Mouse (Mus musculus) G1E (cell line): ENCODE measurements around the gene Inca1. TPM values are rescaled to one million over a fixed set of nuclear protein-coding genes. Genes with fewer than 3 reads are reported as not detected.

Experiments
- ATAC-seq: 2 replicates; pipeline ENCODE4 v1.8.0; 2016; ENCODE audit warnings: mild to moderate bottlenecking; ENCODE audit not compliant: insufficient number of reproducible peaks, poor library complexity, low FRiP score, severe bottlenecking; ENCODE audit errors: extremely low read depth
- DNase-seq: peaks from one replicate; pipeline ENCODE4 v3.0.0; 2012; ENCODE audit warnings: low spot score
- H3K27me3 ChIP-seq: 2 replicates; pipeline ENCODE4 v1.6.1; 2012; ENCODE audit warnings: mild to moderate bottlenecking, low read length, inconsistent platforms; ENCODE audit not compliant: insufficient read depth
- H3K36me3 ChIP-seq: replicated peaks from 2 replicates; pipeline ENCODE3; 2012; ENCODE audit warnings: mild to moderate bottlenecking, inconsistent platforms
- H3K4me1 ChIP-seq: 2 replicates; pipeline ENCODE4 v1.6.1; 2012; ENCODE audit warnings: low read depth, low read length, inconsistent platforms, mixed read lengths; ENCODE audit not compliant: insufficient read depth
- H3K4me3 ChIP-seq: 2 replicates; pipeline ENCODE4 v1.5.1; 2012; ENCODE audit warnings: low read depth, mild to moderate bottlenecking, inconsistent platforms, low read length, moderate library complexity, mixed read lengths
- H3K9me3 ChIP-seq: replicated peaks from 2 replicates; pipeline ENCODE4 v1.6.1; 2012; ENCODE audit warnings: inconsistent platforms
- CTCF ChIP-seq: IDR thresholded peaks from 2 replicates; pipeline ENCODE4 v1.5.1; 2012; ENCODE audit warnings: low read depth, low read length, inconsistent platforms, mixed read lengths
- GATA1 ChIP-seq: IDR thresholded peaks from 2 replicates; pipeline ENCODE4 v1.6.1; 2012; ENCODE audit warnings: borderline replicate concordance, low read length, inconsistent platforms, mixed read lengths
- GATA2 ChIP-seq: IDR thresholded peaks from 2 replicates; pipeline ENCODE4 v1.6.1; 2012; ENCODE audit warnings: low read depth, low read length, inconsistent platforms, borderline replicate concordance
- POLR2AphosphoS5 ChIP-seq: IDR thresholded peaks from 2 replicates; pipeline ENCODE4 v1.6.1; 2012; ENCODE audit warnings: low read depth, low read length, inconsistent platforms; ENCODE audit not compliant: insufficient replicate concordance
- TAL1 ChIP-seq: conservative IDR thresholded peaks from 2 replicates; pipeline ENCODE4 v1.6.1; 2012; ENCODE audit warnings: low read depth, low read length, inconsistent platforms, mixed read lengths
- polyA plus RNA-seq: library from polyadenylated mRNA; stranded (reverse); fragments of >175 nt; gene quantifications from 2 replicates; pipeline ENCODE4 v1.2.3, GENCODE M21; 2012
- total RNA-seq, 2 experiments: library from RNA; stranded (forward) in 1 of 2; stranded (reverse) in 1 of 2; fragments of 200-1000 nt in 1 of 2; fragments of >200 nt in 1 of 2; fragmentation: Nextera tagmentation in 1 of 2; gene quantifications; 2 replicates each; pipeline ENCODE4 v1.2.3; 2014 to 2017

Inca1 gene
- total RNA-seq (2014; fragmentation: Nextera tagmentation) (3.7 and 5.2 TPM in 2 replicates), total RNA-seq (2017) (0.93 and 1.2 TPM in 2 replicates), polyA plus RNA-seq (0.24 and 0.36 TPM in 2 replicates)

DNA sequence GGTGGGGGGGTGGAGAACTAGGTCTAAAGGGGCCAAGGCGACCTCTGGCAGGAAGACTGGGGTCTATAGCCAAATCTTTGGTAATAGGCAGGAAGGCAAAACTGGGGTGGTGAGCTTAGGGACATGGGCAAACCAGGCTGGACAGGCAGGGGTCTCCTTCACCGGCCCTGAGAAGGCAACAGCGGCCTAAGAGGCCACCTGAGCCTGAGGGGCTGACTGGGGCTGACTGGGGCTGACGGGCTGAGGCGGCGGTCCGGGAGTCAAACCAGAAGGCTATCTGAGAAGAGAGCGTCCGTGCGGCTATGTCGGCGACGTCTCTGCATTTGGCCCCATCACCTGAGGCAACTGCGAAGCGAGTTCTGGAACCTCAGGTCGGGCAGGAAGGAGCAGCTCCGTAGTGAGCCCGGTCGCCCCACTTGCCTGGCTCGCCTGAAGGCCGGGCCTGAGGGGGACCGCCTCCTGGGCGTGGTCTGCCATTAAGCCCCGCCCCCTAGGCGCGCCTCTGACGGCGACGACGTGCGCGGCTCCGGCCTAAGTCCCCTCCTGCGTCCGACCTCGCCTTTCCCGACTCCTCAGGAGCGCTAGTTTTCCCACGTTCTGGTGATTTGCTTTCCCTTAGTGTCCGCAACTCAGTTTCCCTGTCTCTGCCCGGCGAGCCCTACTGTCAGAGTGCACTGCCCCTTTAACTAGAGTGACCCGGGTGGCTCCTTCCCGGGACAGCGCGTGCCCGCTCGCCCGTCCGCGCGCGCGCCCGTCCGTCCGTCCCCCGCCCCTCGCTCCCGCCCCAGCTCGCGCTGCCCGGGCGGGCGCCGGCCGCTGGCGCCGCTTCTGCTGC is at the start of gene Inca1, which contains the start of gene Kif1c:
TSS of gene Inca1 (minus strand) at position 434 of the 835 bp plus-strand sequence.
TSS of gene Kif1c (plus strand) at position 827 of the 835 bp plus-strand sequence.
- no peak for TF ChIP-seq CTCF
- TF ChIP-seq POLR2AphosphoS5, result no peak
- no peak for TF ChIP-seq TAL1
- TF ChIP-seq GATA2, result no peak
- no peak for TF ChIP-seq GATA1
- peak; percentile 91 for ATAC-seq
- Histone ChIP-seq H3K36me3 (peaks cover 29% of the 10 kb centered on the region), H3K4me3 (peak within 1 kb of the TSS; percentile 82), H3K27me3 (no peaks in the 10 kb centered on the region), H3K4me1 (peaks cover 27% of the 10 kb centered on the region), H3K9me3 (no peaks in the 10 kb centered on the region)
- peak; percentile 93 for DNase-seq

DNA sequence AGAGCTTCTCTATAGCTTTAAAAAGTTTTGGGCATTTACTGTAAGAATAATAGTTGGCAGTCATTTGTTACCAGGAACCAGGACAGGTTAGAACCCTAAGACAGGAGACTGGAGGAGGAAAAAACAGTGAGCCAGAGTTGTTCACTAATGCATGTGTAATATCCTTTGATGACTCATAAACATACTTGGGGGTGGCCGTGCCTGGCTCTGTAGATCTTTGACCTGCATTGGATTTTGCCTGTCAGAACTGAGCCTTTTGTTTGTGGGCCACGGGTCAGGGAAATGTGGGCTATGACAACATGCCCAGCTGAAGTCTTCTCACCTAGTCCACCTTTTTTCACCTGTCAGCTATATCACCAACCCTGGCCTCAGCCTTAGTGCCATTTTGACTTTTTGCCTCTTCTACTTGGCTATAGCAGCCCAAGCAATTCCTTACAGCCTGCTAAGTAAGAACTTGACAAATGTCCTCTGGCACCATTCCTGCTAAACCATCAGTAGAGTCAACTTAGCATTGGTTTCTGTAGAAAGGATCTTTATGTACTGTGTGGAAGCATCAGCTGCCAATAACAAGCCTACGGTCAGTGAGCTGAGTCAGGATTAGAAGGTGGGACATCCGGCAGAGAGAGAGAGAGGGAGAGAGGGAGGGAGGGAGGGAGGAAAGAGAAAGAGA is 48.1 kb upstream of the Inca1 start:
- peaks cover 8% of the 10 kb centered on the region for H3K4me1 ChIP-seq
- H3K4me3 ChIP-seq, result no peak overlapping the region
- ATAC-seq (no peak), DNase-seq (no peak)
- H3K27me3 ChIP-seq, result peaks cover 29% of the 10 kb centered on the region
- H3K9me3 ChIP-seq, result peaks cover 4% of the 10 kb centered on the region; the same call in 1 of the 2 replicates
- TF ChIP-seq CTCF, result no peak
- TF ChIP-seq GATA1, result no peak
- no peak for TF ChIP-seq TAL1
- no peak for TF ChIP-seq POLR2AphosphoS5
- TF ChIP-seq GATA2, result no peak
- no peaks in the 10 kb centered on the region for H3K36me3 ChIP-seq

DNA sequence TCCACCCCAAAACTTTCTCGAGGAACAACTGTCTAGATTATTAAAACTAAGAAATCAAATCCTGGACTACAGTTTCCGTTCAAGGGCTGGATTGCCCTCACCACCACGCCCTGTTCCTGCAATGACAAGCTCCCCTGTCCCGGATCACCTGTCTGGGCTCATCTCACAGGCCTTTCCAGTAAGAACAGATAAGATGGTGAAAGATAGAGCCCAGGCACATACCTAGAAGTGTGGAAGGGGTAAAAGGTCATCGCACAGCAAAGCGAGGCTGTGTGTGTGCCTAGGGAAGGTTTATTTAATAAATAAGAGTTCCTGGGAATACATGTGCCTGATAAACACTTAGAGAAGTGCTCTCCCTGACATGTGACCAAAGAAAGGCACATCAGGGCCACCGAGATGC is 45.7 kb upstream of the Inca1 start:
- no peaks in the 10 kb centered on the region for H3K36me3 ChIP-seq
- no peak for ATAC-seq
- peaks cover 23% of the 10 kb centered on the region for H3K27me3 ChIP-seq
- TF ChIP-seq TAL1 (no peak), CTCF (no peak), GATA2 (no peak), GATA1 (no peak), POLR2AphosphoS5 (no peak)
- no peak for DNase-seq
- H3K4me3 ChIP-seq, result no peak overlapping the region
- H3K4me1 ChIP-seq, result no peaks in the 10 kb centered on the region
- H3K9me3 ChIP-seq, result peaks cover 4% of the 10 kb centered on the region; the same call in 1 of the 2 replicates

DNA sequence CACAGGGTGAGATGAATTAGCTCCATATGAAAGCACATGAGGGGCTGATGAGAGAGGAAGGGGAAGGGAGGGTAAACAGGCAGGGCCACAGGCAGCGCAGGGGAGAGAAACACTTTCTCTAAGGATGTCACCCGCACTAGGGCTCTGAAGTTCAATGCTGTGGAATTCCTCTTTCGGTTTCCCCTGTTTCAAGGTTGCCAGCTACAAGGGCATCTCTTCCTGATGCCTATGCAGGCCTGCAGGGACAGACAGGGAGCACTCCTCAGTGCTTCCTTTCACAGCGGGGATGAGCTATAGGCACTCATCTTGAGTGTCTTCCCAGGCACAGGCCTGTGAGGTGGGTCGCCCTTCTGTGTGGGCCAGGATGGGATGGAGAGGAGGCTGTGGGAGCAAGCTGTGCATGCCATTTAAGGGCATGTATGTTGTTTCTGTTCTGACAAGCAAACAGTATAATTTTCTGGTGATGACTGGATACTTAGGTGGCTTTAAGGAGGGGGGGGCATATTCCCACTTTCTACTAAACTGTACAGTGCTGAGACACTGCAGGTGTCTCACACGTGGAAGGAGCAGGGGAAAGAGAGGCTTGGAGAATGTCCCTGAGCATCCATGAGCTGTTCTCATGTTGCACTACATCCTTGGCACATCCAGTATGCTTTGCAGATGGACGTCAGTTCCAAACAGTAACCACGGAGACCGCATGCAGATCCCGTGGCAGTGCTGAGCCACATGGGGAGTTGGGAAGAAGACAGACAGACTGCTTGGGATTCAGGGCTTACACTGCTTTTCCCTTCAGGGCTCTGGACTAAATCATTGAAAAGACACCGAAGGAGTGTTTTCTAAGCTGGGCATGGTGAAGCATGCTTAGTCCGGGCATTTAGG is 42.9 kb upstream of the Inca1 start:
- ATAC-seq (no peak), DNase-seq (no peak)
- TF ChIP-seq POLR2AphosphoS5, result no peak
- no peak for TF ChIP-seq GATA2
- no peak for TF ChIP-seq GATA1
- no peak for TF ChIP-seq CTCF
- TF ChIP-seq TAL1, result no peak
- Histone ChIP-seq H3K27me3 (peaks cover 26% of the 10 kb centered on the region), H3K9me3 (no peaks in the 10 kb centered on the region), H3K4me1 (peaks cover under 1% of the 10 kb centered on the region), H3K36me3 (no peaks in the 10 kb centered on the region), H3K4me3 (no peak overlapping the region)

DNA sequence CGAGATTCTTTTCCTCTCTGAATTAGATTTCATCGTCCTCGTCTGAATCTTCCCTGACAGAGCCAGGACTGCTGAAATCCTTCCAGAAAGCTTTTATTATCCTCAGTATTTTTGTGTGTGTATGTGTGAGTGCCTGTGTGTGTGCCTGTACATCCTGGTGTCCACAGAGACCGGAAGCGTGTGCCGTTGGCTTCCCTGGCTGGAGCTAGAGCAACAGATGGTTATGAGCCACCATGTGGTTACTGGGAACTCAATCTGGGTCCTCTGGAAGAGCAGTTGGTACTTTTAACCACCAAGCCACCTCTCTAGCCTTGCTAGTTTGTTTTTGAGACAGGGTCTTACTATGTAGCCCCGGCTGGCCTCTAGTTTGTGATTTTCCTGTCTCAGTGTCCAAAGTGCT is 42.2 kb upstream of the Inca1 start:
- Histone ChIP-seq H3K4me3 (no peak overlapping the region), H3K36me3 (no peaks in the 10 kb centered on the region), H3K27me3 (peaks cover 30% of the 10 kb centered on the region), H3K9me3 (no peaks in the 10 kb centered on the region), H3K4me1 (peaks cover 4% of the 10 kb centered on the region)
- TF ChIP-seq CTCF (no peak), GATA1 (no peak), POLR2AphosphoS5 (no peak), TAL1 (no peak), GATA2 (no peak)
- DNase-seq, result no peak
- ATAC-seq, result no peak

DNA sequence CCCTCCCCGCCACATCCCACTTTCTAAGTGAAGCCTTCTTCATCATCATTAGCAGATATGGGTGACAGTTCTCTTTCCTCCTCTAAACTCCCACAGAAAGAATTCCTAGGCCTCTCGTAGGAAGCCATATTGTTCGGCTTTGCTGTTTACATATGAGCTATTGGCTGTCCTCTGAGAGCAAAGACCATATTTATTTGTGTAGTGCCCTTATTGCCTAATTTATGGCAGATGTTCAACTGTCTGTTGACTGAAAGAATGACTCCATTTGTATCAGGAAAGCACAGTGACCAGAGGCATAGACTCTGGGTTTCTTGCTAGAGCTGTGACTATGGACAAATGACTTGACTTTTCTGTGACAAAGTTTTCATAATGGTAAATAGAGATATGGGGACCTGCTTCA is 41.6 kb upstream of the Inca1 start:
- H3K36me3 ChIP-seq, result no peaks in the 10 kb centered on the region
- peaks cover 32% of the 10 kb centered on the region for H3K27me3 ChIP-seq
- H3K9me3 ChIP-seq, result no peaks in the 10 kb centered on the region
- TF ChIP-seq TAL1 (no peak), POLR2AphosphoS5 (no peak)
- no peak overlapping the region for H3K4me3 ChIP-seq
- ATAC-seq (no peak), DNase-seq (no peak)
- H3K4me1 ChIP-seq, result peaks cover 4% of the 10 kb centered on the region
